Mouse (Mus musculus): ENCODE data around the gene Trnt1. TPM values are rescaled to one million over a fixed set of nuclear protein-coding genes. Genes with fewer than 3 reads are reported as not detected.

Gene Trnt1
- polyA plus RNA-seq, 1 experiment from 2014 or later = 38.0 TPM

GRCm38 (mm10) chr6:106810686-106811085 is 41.8 kb downstream of the Trnt1 start:
- CTCF ChIA-PET = no interaction called here
- no peak for ATAC-seq
- in situ Hi-C loops (cut with MboI; ENCODE audit: low pct_unique_long_range_greater_than_20kb) = no loop called here
- peaks cover 18% of the 10 kb centered on the region for H3K27me3 ChIP-seq
- POLR2A ChIA-PET = no interaction called here
- no peak for TF ChIP-seq CTCF (IDR thresholded peaks at IDR 0.05)
- no peak for DNase-seq (ENCODE audit: low read depth, low spot score)

GRCm38 (mm10) chr6:106819246-106819645 is 50.3 kb downstream of the Trnt1 start:
- CTCF ChIA-PET = interaction anchor here (1.5 kb wide), 1 partner anchor 11 kb away, joined by 5 read pairs; no protein-coding TSS in a partner anchor
- ATAC-seq (no peak), DNase-seq (ENCODE audit: low read depth, low spot score) (no peak)
- in situ Hi-C loops (cut with MboI; ENCODE audit: low pct_unique_long_range_greater_than_20kb) = no loop called here
- TF ChIP-seq CTCF (IDR thresholded peaks at IDR 0.05) = no peak
- H3K27me3 ChIP-seq = peaks cover 25% of the 10 kb centered on the region
- POLR2A ChIA-PET = no interaction called here

- ChIA-PET CTCF (no interaction called here), POLR2A (no interaction called here)
- no peak for DNase-seq (ENCODE audit: low read depth, low spot score)
- peaks cover 25% of the 10 kb centered on the region for H3K27me3 ChIP-seq
- in situ Hi-C loops (cut with MboI; ENCODE audit: low pct_unique_long_range_greater_than_20kb) = no loop called here
- no peak for ATAC-seq
- no peak for TF ChIP-seq CTCF (IDR thresholded peaks at IDR 0.05)
These were observed 51.0 kb downstream of the Trnt1 start for GRCm38 (mm10) chr6:106819906-106820305.

- in situ Hi-C loops (cut with MboI; ENCODE audit: low pct_unique_long_range_greater_than_20kb) = no loop called here
- H3K27me3 ChIP-seq = peaks cover 22% of the 10 kb centered on the region
- ChIA-PET CTCF (no interaction called here), POLR2A (no interaction called here)
- no peak for ATAC-seq
- DNase-seq (ENCODE audit: low read depth, low spot score) = no peak
- TF ChIP-seq CTCF (IDR thresholded peaks at IDR 0.05) = no peak
These were observed 51.6 kb downstream of the Trnt1 start for GRCm38 (mm10) chr6:106820566-106820965.

GRCm38 (mm10) chr6:106822329-106822728 is 53.4 kb downstream of the Trnt1 start:
- peak; percentile 45 for TF ChIP-seq CTCF (IDR thresholded peaks at IDR 0.05)
- ATAC-seq = no peak
- in situ Hi-C loops (cut with MboI; ENCODE audit: low pct_unique_long_range_greater_than_20kb) = no loop called here
- ChIA-PET CTCF (no interaction called here), POLR2A (no interaction called here)
- peaks cover 18% of the 10 kb centered on the region for H3K27me3 ChIP-seq
- no peak for DNase-seq (ENCODE audit: low read depth, low spot score)

Other genes with a start within 250 kb of the Trnt1 start
- gene Il5ra, start 20.1 kb upstream of the Trnt1 start, polyA plus RNA-seq (2021) = 0.03 TPM
- 42.1 TPM for gene Crbn, start 31.0 kb downstream of the Trnt1 start, polyA plus RNA-seq (2021)

Data from Patski (cell line).